Mouse (Mus musculus) lung, postnatal 0 days (tissue): ENCODE results near the gene Acvr2b.

ENCODE experiments used
- CTCF ChIP-seq: IDR thresholded peaks from 2 replicates; pipeline ENCODE4 v1.5.1; 2016; ENCODE audit warnings: antibody characterized with exemption, mild to moderate bottlenecking
- EP300 ChIP-seq: IDR thresholded peaks from 2 replicates; pipeline ENCODE4 v1.6.1; 2016; ENCODE audit warnings: antibody characterized with exemption, mild to moderate bottlenecking, control low read depth

DNA sequence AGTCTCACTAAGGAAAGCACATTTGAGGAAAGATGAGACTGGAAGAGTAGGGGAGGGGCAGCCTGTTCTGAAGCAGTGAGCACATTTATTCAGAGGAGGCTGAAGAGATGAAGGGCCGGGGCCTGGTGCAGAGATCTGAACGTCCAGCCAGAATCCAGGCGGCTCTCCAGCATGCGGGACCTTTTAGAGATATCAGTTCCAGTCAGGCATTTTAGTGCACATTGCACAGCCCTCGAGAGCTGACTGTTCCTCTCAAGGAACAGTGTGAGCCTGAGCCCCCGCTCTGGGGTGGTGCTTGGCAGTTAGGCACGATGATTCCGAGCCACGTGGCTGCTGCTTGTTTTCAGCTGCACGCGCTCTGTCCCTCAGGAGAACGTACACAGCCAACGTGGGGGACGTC, 55.2 kb downstream of the Acvr2b start:
- TF ChIP-seq CTCF (no peak), EP300 (no peak)
